Mouse (Mus musculus) kidney, adult 2 months (tissue): ENCODE data around the gene Fam19a3.

Experiments
- CTCF ChIP-seq: fragments of 200-500 bp; conservative IDR thresholded peaks from 2 replicates; pipeline ENCODE4 v1.5.1; 2011; ENCODE audit warnings: low read depth, mild to moderate bottlenecking, control low read depth, low read length, moderate library complexity, mixed read lengths; ENCODE audit not compliant: insufficient read depth, insufficient read length
- POLR2A ChIP-seq: fragments of 200-500 bp; IDR thresholded peaks from one replicate; pipeline ENCODE4 v1.6.1; 2011; ENCODE audit warnings: low read depth, low read length, control low read depth

- no peak for TF ChIP-seq POLR2A
- TF ChIP-seq CTCF, result no peak
Observed at GRCm38 (mm10) chr3:104732907-104733306, 48.7 kb downstream of the Fam19a3 start.
